Mouse (Mus musculus) left cerebral cortex, adult 11 months (tissue): ENCODE measurements around the gene Gm28048.

ENCODE experiments used
- DNase-seq: peaks from one replicate; pipeline ENCODE4 v3.0.0; 2022; ENCODE audit warnings: low spot score

Gm28048 gene

GRCm38 (mm10) chr11:22886991-22887390 lies 94.9 kb downstream of the Gm28048 start:
- DNase-seq: no peak

GRCm38 (mm10) chr11:22885350-22885749 lies 96.5 kb downstream of the Gm28048 start:
- DNase-seq: no peak

GRCm38 (mm10) chr11:22883676-22884075 lies 98.2 kb downstream of the Gm28048 start:
- DNase-seq: no peak

- DNase-seq: no peak
These were observed 99.0 kb downstream of the Gm28048 start for GRCm38 (mm10) chr11:22882926-22883325.

- no peak for DNase-seq
These were observed 101.3 kb downstream of the Gm28048 start for GRCm38 (mm10) chr11:22880383-22881172.

DNA sequence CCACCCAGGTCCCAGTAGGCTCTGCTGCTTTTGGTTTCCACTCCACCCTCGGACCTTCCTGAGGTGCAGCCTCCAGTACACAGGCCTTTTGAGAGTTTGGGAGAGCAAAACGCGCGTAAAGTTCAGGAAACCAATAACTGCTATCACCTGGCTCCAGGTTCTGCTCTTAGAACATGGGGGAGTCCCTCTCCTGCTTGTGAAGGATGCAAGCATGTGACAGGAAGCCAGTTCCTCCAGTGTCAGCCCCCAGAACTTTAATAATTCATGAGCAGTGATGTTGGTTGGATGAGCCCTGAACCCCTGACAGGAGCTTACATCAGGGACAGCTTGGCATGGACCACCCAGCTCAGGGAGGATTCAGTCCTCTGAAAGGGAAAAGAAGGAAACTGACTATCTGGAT lies 102.2 kb downstream of the Gm28048 start:
- no peak for DNase-seq

DNA sequence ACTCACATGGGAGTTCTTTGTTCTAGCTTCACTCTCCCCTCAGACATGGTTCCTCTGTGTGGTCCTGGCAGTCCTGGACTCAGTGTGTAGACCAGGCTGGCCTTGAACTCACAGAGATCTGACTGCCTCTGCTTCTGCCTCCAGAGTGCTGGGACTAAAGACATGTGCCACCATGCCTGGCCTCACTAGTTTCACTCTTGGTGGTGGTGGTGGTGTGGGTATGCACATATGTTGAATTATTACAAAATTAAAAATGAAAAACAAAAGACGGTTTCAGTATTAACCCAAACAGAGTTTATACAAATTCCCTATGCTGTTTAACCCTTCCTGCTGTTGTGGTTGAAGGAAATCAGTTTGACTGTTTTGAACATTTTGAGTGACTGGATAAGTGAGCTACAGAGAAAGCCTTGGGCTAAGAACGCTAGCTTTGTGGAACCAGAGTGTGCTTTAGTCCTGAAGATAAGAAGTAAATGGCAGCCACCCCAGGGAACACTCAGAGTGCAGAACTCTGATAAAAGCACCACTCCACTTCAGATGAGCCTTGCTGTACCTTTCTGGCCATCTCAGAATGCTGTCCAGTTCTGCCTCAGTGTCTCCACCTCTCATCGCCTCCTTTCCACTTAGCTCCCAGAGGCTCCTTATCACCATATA lies 105.1 kb downstream of the Gm28048 start:
- no peak for DNase-seq

GRCm38 (mm10) chr11:22875279-22875678 lies 106.6 kb downstream of the Gm28048 start:
- DNase-seq: no peak

- DNase-seq: no peak
These were observed 107.1 kb downstream of the Gm28048 start for GRCm38 (mm10) chr11:22874747-22875146.

- no peak for DNase-seq
These were observed 108.5 kb downstream of the Gm28048 start for GRCm38 (mm10) chr11:22873383-22873782.

GRCm38 (mm10) chr11:22872307-22872680 lies 109.6 kb downstream of the Gm28048 start:
- DNase-seq: no peak

DNA sequence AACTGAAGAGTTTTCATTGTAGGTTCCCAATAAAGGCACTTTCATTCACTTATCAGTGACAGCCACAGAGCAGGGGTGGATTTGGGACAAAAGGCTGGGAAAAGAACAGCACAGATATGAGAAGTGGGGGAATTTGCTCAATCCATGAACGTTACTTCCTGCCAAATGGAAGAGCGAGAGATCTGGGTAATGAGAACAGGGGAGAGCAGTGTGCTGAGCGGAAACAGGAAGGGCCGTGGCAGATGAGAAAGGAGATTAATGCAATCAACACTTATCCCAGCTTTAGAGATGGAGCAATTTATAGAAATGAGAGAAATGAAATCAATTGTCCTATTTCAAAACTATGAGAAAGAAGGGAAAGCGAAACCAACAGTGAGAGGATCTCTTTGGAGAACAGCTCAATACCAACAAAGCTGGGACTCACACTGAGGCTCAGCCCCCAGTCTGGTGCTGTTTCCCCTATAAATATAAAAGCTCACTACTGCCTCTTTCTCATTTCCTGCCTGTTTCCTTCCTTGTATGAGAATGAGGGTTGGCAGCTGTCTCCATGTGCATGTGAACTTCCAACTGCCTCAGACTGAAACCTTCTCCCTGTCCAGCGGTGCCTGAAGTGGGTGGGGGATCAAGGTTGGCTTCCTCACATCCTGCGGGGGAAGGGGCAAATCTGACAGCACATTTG lies 110.1 kb downstream of the Gm28048 start:
- DNase-seq: no peak

DNA sequence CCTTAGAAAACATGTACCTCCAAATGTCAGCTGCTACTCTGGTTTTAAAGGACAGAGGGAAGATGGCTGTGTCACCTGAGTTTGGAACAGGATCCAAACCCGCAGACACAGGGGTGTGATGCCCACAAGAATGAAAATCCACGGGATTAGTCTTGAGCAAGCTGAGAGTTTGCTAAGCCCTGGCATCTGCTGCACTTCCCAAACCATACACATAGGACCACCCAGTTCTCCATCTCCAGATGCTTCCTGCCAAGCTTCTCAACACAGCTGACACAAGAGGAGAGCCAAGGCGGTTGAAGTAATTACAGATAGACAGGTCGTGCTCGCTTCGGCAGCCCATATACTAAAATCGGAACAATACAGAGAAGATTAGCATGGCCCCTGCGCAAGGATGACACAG lies 113.3 kb downstream of the Gm28048 start:
- DNase-seq: no peak

GRCm38 (mm10) chr11:22867691-22868090 lies 114.2 kb downstream of the Gm28048 start:
- no peak for DNase-seq

- no peak for DNase-seq
These were observed 116.1 kb downstream of the Gm28048 start for GRCm38 (mm10) chr11:22865635-22866246.

DNA sequence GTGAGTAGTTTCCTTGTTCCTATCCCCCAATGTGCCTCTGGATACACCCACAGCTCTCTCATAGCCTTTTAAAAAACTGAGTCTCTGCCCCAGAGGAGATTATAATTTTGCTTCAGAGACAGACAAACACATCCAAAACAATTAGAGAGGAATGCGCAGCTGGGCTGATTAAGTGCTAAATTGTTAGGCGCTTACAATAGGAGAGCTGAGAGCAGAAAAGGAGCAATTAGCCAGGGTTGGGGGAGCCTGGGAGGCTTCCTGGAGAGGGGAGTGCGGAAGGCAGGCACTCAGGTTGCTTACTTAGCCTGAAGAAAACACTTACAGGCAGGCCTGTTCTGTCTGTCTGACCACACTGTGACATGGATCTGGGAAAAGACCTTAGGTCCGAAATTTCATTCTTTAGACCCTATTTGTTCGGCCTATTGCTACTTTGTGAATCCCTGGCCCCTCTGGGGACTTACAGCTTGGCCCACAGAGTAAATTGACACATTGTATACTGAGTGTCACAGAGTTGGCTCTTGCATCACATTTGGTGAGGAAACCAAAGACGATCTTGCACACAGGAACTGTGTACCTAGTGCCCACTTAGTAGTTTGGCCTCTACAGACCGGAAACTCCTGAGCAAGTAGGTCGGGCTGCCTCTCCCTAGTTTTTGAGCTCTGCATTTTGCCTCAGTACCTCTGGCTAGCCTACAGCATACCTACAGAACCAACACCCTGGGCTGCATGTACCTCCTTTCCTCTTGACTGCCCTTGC lies 117.4 kb downstream of the Gm28048 start:
- no peak for DNase-seq

- DNase-seq: no peak
These were observed 118.3 kb downstream of the Gm28048 start for GRCm38 (mm10) chr11:22863581-22863980.

DNA sequence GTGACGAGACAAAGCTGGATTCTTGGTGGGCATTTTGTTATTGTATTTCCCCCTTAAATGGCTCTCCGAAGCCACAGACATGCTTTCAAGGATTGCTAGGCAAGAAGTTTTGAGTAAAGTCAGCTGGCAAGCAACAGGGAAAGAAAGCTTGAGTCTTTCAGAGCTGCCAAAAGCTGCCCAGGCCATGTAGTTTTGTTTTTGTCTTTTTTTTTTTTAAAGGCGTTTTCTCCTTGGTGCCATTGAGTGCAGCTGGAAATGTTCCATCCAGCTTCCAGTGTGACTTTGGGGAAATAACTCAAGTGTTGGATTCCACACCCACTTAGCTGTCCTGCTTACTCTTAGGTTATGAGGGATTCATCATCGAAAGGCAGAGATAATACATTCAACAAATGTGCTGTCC lies 120.6 kb downstream of the Gm28048 start:
- no peak for DNase-seq

DNA sequence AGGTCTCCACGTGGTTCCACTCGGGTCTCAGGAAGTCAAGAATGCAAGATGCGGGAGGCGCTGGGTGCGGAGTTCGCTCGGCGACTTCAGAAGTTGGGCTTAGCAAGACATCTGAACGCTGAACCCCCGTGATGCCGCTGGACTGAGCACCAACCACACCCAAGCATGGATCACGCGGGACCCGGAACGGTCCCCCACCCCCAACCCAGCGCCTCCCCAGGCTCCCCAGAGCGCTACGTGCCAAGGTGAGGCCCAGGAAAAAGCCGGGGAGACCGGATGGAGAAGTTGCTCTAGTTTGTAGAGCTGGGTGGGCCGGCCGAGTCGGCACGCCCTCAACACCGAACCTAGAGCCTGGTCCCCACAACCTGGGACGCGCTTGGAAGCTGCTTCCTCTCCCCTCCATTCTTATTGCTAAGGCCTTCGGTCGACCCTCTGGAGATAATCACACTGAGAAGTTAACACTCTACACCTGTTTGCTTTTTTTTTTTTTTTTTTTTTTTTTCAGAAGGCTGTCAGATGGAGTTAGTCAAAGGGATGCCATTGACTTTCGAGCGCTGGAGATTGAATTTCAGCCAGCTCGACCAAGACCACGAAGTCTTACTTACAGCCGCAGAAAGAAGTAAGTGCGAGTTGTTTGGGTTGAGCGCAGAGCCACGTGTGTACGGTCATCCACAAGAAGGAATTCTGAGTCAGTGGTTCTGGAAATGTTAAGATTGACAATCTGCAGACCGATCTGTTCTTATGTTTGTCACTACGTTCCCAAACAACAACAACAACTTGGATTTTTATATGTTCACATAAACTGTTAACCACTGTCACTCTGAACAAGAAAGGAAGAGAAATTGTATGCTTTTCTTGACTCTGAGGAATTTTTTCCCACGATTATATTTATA lies 121.3 kb downstream of the Gm28048 start, which contains the start of gene B3gnt2:
Gene B3gnt2, minus strand, starts transcription at position 627 of the 893 bp plus-strand sequence.
- DNase-seq: no peak

DNA sequence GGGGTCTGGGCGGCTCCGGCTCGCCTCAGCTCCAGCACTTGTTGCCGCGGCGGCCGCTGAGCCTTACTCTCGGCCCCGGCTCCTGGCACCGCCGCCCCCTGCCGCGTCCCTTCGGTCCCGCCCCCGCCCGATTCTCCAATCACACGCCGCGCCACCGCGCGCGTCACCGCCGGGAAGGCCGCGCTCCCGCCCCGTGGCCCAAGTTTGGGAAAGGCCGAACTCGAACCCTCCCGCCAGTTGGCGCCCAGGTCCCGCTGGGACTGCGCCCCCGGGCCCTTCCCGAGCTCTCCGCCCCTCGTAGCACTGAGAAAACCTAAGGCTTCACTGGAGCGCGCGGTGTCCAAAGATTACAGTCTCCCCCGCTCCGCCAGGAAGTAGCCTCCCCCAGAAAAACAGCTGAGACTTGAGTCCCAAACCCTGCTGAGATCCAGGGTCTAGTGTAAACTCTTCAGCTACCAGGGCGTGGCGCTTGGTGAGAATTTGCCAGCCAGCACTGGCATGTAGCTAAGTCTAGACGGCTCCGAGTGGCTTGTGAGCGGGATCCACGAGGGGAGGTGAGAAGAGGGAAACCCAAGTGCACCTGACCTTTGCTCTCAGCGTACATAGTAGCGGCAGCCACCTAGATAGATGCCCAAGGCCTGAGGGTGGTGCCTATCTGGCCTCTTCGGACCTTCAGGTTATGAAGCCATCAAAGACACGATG lies 122.1 kb downstream of the Gm28048 start:
- DNase-seq: peak; percentile 47
